Mouse (Mus musculus) frontal cortex, adult (tissue): Measurements from ENCODE around the gene Rab3a.

Source experiments
- ATAC-seq: cut with Nextera tagmentation; 2 replicates; pipeline ENCODE4 v1.9.2; 2017; ENCODE audit warnings: mild to moderate bottlenecking, moderate library complexity, mixed read lengths; ENCODE audit not compliant: low TSS enrichment

Gene Rab3a

GRCm38 (mm10) chr8:70758616-70759561, 4.4 kb downstream of the Rab3a start:
- no peak for ATAC-seq

GRCm38 (mm10) chr8:70760350-70760749, 5.9 kb downstream of the Rab3a start:
- ATAC-seq = peak; percentile 2; the same call in 1 of the 2 replicates

DNA sequence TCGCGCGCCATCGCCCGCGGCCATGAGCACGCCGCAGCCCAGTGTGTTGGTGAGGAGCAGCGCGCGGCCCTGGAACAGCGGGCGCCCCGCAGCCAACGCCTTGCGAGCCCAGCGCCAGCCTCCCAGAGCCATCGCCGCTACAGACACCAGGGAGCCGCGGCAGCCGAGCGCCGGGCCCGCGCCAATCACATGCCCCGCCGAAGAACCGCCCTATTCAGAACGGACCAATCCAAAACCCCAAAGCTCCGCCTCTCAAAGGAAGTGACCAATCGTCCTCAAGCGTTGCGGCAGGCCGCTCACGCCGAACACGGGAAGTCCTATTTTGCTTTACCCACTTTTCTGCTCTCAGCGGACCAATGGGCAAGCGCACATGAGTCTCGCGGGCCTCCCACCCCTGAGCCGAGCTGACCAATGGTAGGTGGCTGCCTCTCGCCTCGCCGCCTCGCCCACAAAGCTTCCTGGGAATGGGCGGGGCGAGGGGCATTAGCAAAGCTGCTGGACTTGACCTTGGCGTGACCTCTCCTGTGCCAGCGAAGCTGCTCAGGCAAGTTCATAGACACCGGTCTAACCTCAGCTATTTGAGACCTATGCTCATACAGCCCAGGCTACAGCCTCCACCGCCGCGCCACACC, 6.4 kb downstream of the Rab3a start, which contains the start of gene Mpv17l2:
Gene Mpv17l2, minus strand, starts transcription at position 172 of the 632 bp plus-strand sequence.
- peak; percentile 82 for ATAC-seq

GRCm38 (mm10) chr8:70762118-70762517, 7.6 kb downstream of the Rab3a start:
- ATAC-seq = no peak

DNA sequence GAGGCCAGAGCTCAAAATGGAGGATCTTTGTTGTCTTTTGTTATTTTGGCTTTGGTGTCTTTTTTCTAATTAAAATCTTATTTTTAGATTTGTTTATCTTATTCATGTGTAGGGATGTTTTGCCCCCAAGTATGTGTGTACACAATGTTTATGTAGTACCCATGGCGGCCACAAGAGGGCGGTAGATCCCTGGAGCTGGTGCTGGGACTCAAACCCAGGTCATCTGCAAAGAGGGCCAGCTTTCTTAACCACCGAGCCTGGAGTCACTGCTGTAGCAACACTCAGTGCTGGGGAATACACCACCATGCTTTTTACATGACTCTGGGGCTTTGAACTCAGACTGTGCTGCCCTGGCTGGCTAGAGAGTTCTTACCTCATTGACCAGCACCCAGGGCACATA, 8.9 kb downstream of the Rab3a start:
- no peak for ATAC-seq

DNA sequence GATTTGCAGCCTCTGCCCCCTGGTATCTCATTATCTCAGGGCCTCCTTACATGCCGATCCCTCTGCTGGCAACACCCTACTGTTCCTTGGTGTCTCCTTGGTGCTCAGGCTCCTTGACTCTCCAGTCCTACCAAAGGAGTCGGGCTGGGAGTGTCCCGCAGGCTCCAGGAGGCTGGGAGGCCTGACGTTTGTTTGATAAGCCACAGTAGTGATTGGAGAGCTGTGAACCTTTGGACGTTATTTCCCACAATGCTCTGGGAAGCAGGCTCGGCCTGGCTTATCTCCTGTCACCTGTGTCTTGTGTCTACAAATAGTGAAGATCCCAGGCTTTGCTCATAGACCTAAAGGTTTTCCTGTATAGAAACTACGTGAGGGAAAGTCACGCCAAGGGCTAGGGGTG, 9.5 kb downstream of the Rab3a start:
- no peak for ATAC-seq

DNA sequence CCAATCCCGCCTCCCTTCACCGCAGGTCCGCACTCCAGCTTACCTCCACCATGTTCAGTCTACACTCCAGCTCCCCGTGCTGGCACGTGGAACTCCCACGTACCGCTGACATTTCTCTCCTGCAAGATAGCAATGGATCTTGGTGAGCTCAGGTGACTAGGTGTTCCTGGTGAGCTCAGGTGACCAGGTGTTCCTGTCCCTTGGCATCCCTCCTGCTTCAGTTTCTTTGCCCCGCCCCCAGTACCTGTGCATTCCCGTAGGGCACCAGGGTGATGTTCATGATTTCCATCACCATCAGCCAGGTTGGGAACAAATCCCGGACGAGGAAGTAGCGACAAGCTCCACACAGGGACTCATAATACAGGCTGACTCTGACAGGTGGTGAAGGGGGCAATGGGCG, 10.2 kb downstream of the Rab3a start:
- no peak for ATAC-seq

DNA sequence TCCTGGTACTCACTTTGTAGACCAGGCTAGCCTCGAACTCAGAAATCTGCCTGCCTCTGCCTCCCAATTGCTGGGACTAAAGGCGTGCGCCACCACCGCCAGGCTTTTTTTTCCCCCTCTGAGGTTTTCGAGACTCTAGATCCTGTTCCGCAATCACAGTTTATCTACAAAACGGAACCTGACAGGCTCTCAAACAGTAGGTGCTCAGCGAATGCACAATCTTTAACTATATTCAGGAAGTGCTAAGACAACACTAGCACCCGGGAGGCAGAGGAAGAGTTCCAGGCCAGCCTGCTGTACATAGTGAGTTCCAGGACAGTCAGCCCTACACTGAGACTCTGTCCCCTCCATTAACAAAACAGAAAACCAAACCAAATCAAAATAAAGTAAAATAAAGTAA, 10.8 kb downstream of the Rab3a start:
- no peak for ATAC-seq

DNA sequence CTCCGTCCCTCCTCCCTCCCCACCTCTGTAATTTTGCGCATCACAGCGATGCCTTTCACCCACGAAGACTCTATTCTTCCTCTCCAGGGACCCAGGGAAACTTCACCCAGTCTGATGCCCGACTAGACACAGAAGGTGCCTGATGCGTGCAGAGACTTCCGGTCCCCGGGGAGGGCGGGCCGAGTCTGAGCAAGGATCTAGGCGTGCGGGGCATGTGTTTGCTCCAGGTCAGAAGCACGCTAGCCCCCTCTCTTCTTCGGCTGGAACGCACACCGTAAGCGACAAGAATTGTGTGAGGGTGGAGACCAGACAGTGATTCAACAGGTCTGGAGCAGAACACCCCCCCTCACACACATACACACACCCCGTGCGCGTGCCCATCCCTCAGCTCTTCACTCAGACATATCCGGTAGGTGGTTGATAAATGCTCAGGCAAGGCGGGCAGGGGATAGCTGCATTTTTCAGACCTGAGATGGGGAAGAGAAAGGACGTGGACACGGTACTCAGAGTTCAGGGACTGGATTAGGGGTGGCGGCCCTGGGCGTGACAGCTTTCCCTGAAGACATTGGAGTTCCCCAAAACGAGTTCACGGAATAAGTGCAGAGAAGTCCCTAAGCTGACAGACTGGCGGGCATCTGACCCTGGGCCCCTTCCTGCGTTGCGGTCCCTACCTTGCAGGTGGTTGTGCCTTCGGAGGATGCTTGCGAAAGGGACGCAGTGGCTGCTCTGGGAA, 11.5 kb downstream of the Rab3a start:
- no peak for ATAC-seq

- no peak; the same call in 1 of the 2 replicates for ATAC-seq
Measured at GRCm38 (mm10) chr8:70766571-70767440, 12.3 kb downstream of the Rab3a start.

DNA sequence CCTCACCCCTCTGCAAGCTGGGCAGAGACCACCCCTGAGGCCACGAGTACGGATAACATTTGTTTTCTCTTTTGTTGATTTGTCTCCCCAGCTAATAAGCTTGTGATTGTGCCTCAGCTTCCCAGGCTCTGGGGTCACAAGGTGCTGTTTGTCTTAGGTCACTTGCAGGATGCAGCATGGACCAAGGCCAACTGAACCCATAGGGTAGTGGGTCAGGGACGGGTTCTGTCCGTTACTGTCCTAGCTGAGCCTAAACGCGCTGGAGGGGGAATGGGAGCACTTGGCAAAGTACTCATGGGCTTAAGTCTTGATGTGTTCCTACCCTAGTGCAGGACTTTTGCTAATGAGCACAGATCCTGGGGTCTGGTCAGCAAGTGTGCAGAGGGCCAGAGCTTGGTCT, 13.0 kb downstream of the Rab3a start:
- ATAC-seq = no peak

GRCm38 (mm10) chr8:70768231-70768776, 13.8 kb downstream of the Rab3a start:
- ATAC-seq = no peak

DNA sequence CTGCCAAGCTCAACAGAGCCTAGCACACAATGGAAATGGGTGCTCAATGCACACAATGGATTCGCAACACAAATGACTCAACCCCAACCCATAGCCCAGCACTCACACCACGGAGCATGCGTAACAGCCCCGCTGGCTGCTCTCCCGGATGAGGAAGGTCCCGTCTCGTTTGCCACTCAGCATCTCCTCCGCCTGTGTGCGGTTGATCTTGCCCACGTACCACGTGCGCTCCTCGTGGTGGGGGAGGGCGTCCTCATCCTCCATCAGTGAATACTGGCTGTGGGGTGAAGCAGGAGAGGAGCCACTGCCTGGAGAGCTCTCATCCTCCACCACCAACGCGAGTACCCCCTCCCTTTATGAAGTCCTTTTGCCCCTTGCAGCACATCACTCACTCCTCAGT, 14.5 kb downstream of the Rab3a start:
- no peak for ATAC-seq

- peak; percentile 72 for ATAC-seq
Measured at GRCm38 (mm10) chr8:70769359-70769758, 14.9 kb downstream of the Rab3a start.

DNA sequence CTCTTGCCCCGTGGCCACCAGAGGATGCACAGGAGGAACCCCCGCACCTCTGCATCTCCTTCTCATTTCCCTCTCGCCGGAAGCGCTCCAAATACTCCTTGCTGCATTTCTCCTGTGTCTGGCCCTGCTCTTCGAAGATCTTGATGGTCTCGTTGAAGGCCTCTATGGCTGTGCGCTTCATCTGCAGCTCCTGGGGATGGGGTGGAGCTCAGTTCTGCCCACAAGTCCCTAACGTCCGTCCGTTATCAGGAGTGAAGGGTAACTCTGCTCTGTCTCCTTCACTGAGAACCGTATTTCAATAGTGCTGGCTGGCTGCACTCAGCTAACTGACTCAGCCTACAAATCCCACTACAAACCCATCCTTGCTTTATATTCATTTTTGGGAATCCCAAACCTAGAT, 15.4 kb downstream of the Rab3a start:
- no peak for ATAC-seq

GRCm38 (mm10) chr8:70770748-70771147, 16.3 kb downstream of the Rab3a start:
- ATAC-seq = no peak

DNA sequence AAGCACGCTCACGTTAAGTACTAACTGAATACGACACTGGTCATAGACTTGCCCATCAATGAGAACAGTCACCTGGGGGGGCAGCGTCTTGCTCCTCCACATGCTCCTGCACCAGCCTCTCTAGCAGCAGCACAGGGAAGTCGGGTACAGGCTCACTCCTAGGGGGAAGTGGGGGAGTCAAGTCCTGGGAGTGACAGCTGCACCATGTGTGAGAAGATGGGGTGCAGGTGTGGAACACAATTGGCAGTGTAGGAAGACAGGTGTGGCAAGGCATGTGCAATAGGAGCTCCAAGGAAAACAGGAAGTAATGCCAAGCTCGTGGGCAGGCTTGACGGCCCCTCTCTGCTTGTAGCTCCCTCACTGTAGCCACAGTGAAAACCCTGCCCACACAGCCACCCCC, 16.7 kb downstream of the Rab3a start:
- ATAC-seq = no peak

- no peak for ATAC-seq
Measured at GRCm38 (mm10) chr8:70772075-70772474, 17.6 kb downstream of the Rab3a start.

GRCm38 (mm10) chr8:70772890-70773289, 18.4 kb downstream of the Rab3a start:
- no peak for ATAC-seq

- ATAC-seq = no peak
Measured at GRCm38 (mm10) chr8:70773410-70773809, 18.9 kb downstream of the Rab3a start.

- no peak for ATAC-seq
Measured at GRCm38 (mm10) chr8:70773833-70774232, 19.4 kb downstream of the Rab3a start.
